Mouse (Mus musculus) ES-E14 (cell line): ENCODE data around the gene Pgp.

ENCODE experiments used
- CHD2 ChIP-seq: IDR thresholded peaks from 2 replicates; pipeline ENCODE4 v1.6.1; 2014; ENCODE audit warnings: mild to moderate bottlenecking, low read depth, low read length, inconsistent platforms
- HCFC1 ChIP-seq: IDR thresholded peaks from 2 replicates; pipeline ENCODE4 v1.6.1; 2012; ENCODE audit warnings: low read length, inconsistent platforms, borderline replicate concordance; ENCODE audit not compliant: insufficient read depth
- MAFK ChIP-seq: IDR thresholded peaks from 2 replicates; pipeline ENCODE4 v1.6.1; 2014; ENCODE audit warnings: mild to moderate bottlenecking, low read depth, low read length, inconsistent platforms; ENCODE audit not compliant: insufficient read depth
- ZC3H11A ChIP-seq: IDR thresholded peaks from 2 replicates; pipeline ENCODE4 v1.6.1; 2012; ENCODE audit warnings: low read depth, mild to moderate bottlenecking, inconsistent platforms, low read length, borderline replicate concordance
- ZNF384 ChIP-seq: IDR thresholded peaks from 2 replicates; pipeline ENCODE4 v1.6.1; 2012; ENCODE audit warnings: low read depth, low read length, inconsistent platforms

DNA sequence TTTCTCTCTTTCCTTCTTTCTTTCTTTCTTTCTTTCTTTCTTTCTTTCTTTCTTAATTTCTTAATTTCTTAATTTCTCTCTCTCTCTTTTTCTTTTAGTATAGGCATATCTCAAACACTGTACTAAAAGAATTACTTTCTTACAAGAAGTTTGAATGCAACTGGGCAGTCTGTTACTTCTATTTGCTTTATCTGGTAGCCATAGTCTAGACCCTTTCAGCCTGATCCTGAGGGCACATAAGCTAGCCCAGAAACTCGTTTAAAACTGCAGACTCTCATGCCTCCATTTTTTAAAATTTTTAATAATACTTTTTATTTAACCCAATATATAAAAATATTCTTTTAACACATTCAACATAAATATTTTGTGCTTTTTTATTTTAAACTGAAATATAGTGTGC is 9.2 kb downstream of the Pgp start:
- TF ChIP-seq ZNF384 (no peak), HCFC1 (no peak), MAFK (no peak), ZC3H11A (no peak), CHD2 (no peak)
